29 mouse cellular contexts compared by ENCODE assay signal in the genomic region with DNA sequence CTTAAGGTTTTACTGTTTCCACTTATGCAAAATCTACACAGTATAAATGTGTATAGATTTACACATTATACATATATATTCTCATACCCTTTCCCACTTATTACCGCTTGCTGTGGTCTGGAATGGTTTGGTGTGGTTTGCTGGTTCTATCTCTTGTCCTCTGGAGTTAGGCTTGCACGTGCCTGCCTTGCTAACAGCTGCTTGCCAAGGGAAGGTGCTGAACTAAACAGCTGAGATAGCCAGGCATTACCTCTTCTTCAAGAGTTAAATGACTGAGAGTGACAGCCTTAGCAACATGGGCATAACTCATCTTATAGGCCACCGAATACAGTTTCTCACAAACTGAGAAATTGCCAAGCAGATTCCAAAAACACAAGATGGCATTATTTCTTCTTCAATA.
"Had no signal": no experiment of that assay in that cellular context is flagged by ENCODE, and none has a peak within 500 bp of the region (broad histone marks: within the 10 kb centered on the region; RNA-seq: fewer than 3 reads in every experiment).

No protein-coding gene starts in this region.

- ATAC-seq: forebrain, embryonic 13.5 days; forebrain, embryonic 14.5 days; forebrain, embryonic 15.5 days; forebrain, embryonic 16.5 days; forebrain, postnatal 0 days had no signal

- H3K9me3 ChIP-seq: embryonic facial prominence, embryonic 10.5 days; embryonic facial prominence, embryonic 12.5 days; embryonic facial prominence, embryonic 13.5 days; embryonic facial prominence, embryonic 15.5 days; forebrain, embryonic 10.5 days; forebrain, embryonic 12.5 days; forebrain, embryonic 13.5 days; forebrain, embryonic 15.5 days had no signal

- H3K4me3 ChIP-seq: embryonic facial prominence, embryonic 10.5 days; embryonic facial prominence, embryonic 12.5 days; embryonic facial prominence, embryonic 13.5 days; embryonic facial prominence, embryonic 15.5 days; erythroblast, embryonic 14.5 days; forebrain, embryonic 10.5 days; forebrain, embryonic 12.5 days; forebrain, embryonic 13.5 days; forebrain, embryonic 15.5 days; gastrocnemius, adult 2 months; heart, adult 2 months had no signal

- H3K27me3 ChIP-seq: embryonic facial prominence, embryonic 12.5 days; embryonic facial prominence, embryonic 13.5 days; embryonic facial prominence, embryonic 15.5 days; forebrain, embryonic 15.5 days had no signal

- H3K4me2 ChIP-seq: embryonic facial prominence, embryonic 12.5 days; embryonic facial prominence, embryonic 13.5 days; embryonic facial prominence, embryonic 15.5 days; forebrain, embryonic 12.5 days; forebrain, embryonic 13.5 days; forebrain, embryonic 15.5 days had no signal

- H3K27ac ChIP-seq: embryonic facial prominence, embryonic 10.5 days; embryonic facial prominence, embryonic 12.5 days; embryonic facial prominence, embryonic 13.5 days; embryonic facial prominence, embryonic 15.5 days; forebrain, embryonic 10.5 days; forebrain, embryonic 12.5 days; forebrain, embryonic 13.5 days; forebrain, embryonic 15.5 days; gastrocnemius, adult 2 months; heart, adult 2 months had no signal

- H3K4me1 ChIP-seq: embryonic facial prominence, embryonic 15.5 days; forebrain, embryonic 13.5 days; forebrain, embryonic 15.5 days had no signal

- H3K9ac ChIP-seq: embryonic facial prominence, embryonic 12.5 days; embryonic facial prominence, embryonic 13.5 days; embryonic facial prominence, embryonic 15.5 days; forebrain, embryonic 12.5 days; forebrain, embryonic 13.5 days; forebrain, embryonic 15.5 days; forebrain, postnatal 0 days had no signal

- DNase-seq: cerebellum, adult 2 months; cerebellum, adult 8-10 months; cerebellum, adult 9-10 months; cerebellum, adult 9-11 months; cerebellum, postnatal 10 days; cerebellum, postnatal 14 days; cerebellum, postnatal 25 days; cerebellum, postnatal 36 days; embryo, embryonic 11 days; forebrain, postnatal 0 days; gastrocnemius, adult 2 months; gastrocnemius, postnatal 10 days; gastrocnemius, postnatal 14 days; gastrocnemius, postnatal 25 days; gastrocnemius, postnatal 36 days; heart, adult 11 months; heart, adult 18-20 months; heart, adult 2 months had no signal

- H3K36me3 ChIP-seq: embryonic facial prominence, embryonic 10.5 days; embryonic facial prominence, embryonic 12.5 days; embryonic facial prominence, embryonic 13.5 days; embryonic facial prominence, embryonic 15.5 days; forebrain, embryonic 10.5 days; forebrain, embryonic 12.5 days; forebrain, embryonic 15.5 days had no signal
